Mouse (Mus musculus) heart, embryonic 14.5 days (tissue): Measurements from ENCODE around the gene S100a10. TPM values are rescaled to one million over a fixed set of nuclear protein-coding genes. Genes with fewer than 3 reads are reported as not detected.
A peak's percentile ranks its signal among the peaks of the same experiment; 100 is the strongest.

Experiments used
- ATAC-seq: fragments of 200-750 bp; cut with Nextera tagmentation; 2 replicates; pipeline ENCODE4 v1.8.0; 2017; ENCODE audit warnings: low read depth, moderate TSS enrichment; ENCODE audit not compliant: insufficient number of reproducible peaks, insufficient read depth, low FRiP score
- H3K27ac ChIP-seq, 2 experiments: fragments of 200-500 bp in 1 of 2; fragments of 300-500 bp in 1 of 2; sonication (generic) in 1 of 2; replicated peaks in 1 of 2; 2 replicates each; pipeline ENCODE4 v1.5.1; 2012 to 2014; ENCODE audit warnings: low read depth in 2 of 2, low read length in 2 of 2, control low read depth in 1 of 2, mild to moderate bottlenecking in 1 of 2, mixed read lengths in 1 of 2; ENCODE audit not compliant: control insufficient read depth in 1 of 2, insufficient read depth in 1 of 2
- H3K27me3 ChIP-seq: fragments of 300-500 bp; sonication (generic); 2 replicates; pipeline ENCODE4 v1.6.1; 2014; ENCODE audit warnings: mild to moderate bottlenecking, low read length, control low read depth; ENCODE audit not compliant: control insufficient read depth, insufficient read depth
- H3K36me3 ChIP-seq: fragments of 300-500 bp; sonication (generic); 2 replicates; pipeline ENCODE4 v1.6.1; 2014; ENCODE audit warnings: mild to moderate bottlenecking, control low read depth, low read length, mixed read lengths; ENCODE audit not compliant: control insufficient read depth, insufficient read depth
- H3K4me1 ChIP-seq, 2 experiments: fragments of 200-500 bp in 1 of 2; fragments of 300-500 bp in 1 of 2; sonication (generic) in 1 of 2; 2 replicates each; pipeline ENCODE4 v1.6.1; 2012 to 2014; ENCODE audit warnings: low read length in 2 of 2, control low read depth in 1 of 2, mixed read lengths in 1 of 2; ENCODE audit not compliant: control insufficient read depth in 2 of 2, insufficient read depth in 2 of 2
- H3K4me2 ChIP-seq: fragments of 300-500 bp; sonication (generic); 2 replicates; pipeline ENCODE4 v1.6.1; 2014; ENCODE audit warnings: mild to moderate bottlenecking, low read length
- H3K4me3 ChIP-seq, 2 experiments: fragments of 200-500 bp in 1 of 2; fragments of 300-500 bp in 1 of 2; sonication (generic) in 1 of 2; 2 replicates each; pipeline ENCODE4 v1.5.1; 2012 to 2014; ENCODE audit warnings: low read length in 2 of 2, mild to moderate bottlenecking in 2 of 2, control low read depth in 1 of 2, low read depth in 1 of 2, moderate library complexity in 1 of 2; ENCODE audit not compliant: control insufficient read depth in 1 of 2, insufficient read depth in 1 of 2
- H3K9ac ChIP-seq: fragments of 300-500 bp; sonication (generic); 2 replicates; pipeline ENCODE4 v1.6.1; 2014; ENCODE audit warnings: mild to moderate bottlenecking, low read length
- H3K9me3 ChIP-seq: fragments of 300-500 bp; sonication (generic); 2 replicates; pipeline ENCODE4 v1.6.1; 2016; ENCODE audit warnings: low read length, control low read depth; ENCODE audit not compliant: control insufficient read depth
- WGBS: fragments of 180-500 bp; shearing (Covaris S2); extraction: QIAGEN DNeasy Blood & Tissue Kit; methylation state at CpG from one replicate; pipeline ENCODE4 v1.1.7; 2014; 5-methylcytosine and 5-hydroxymethylcytosine counted together
- polyA plus RNA-seq: library from polyadenylated mRNA; unstranded; fragments of >200 nt; fragmentation: Nextera tagmentation; extraction: Ambion mirVana; gene quantifications from 2 replicates; pipeline ENCODE4 v1.2.1, GENCODE M21; 2014

The S100a10 gene
- polyA plus RNA-seq, 1 experiment from 2014 or later, result 238 TPM

GRCm38 (mm10) chr3:93556599-93556998 lies 1.7 kb downstream of the S100a10 start:
- peaks cover 7 to 30% of the 10 kb centered on the region in 2 experiments; a peak in 3 of 4 replicates for H3K4me1 ChIP-seq
- peak overlapping the region in 1 of 2 experiments; percentile 82; a peak in 2 of 4 replicates for H3K27ac ChIP-seq
- ATAC-seq, result no peak
- H3K27me3 ChIP-seq, result no peaks in the 10 kb centered on the region
- 33% methylated on average over 1 of the region's 1 CpGs for WGBS
- no peaks in the 10 kb centered on the region for H3K9me3 ChIP-seq
- peaks cover 13% of the 10 kb centered on the region for H3K36me3 ChIP-seq
- peak overlapping the region; percentile 90 for H3K4me2 ChIP-seq
- peak overlapping the region; percentile 83 for H3K9ac ChIP-seq
- H3K4me3 ChIP-seq, result peak overlapping the region; percentile 72 to 84; a peak in 3 of 4 replicates

GRCm38 (mm10) chr3:93557471-93557870 lies 2.6 kb downstream of the S100a10 start:
- no peak overlapping the region for H3K9ac ChIP-seq
- peak overlapping the region; percentile 90; the same call in 1 of the 2 replicates for H3K4me2 ChIP-seq
- H3K9me3 ChIP-seq, result no peaks in the 10 kb centered on the region
- H3K4me1 ChIP-seq, result peaks cover 7 to 30% of the 10 kb centered on the region in 2 experiments; a peak in 3 of 4 replicates
- H3K4me3 ChIP-seq, result no peak overlapping the region
- H3K36me3 ChIP-seq, result peaks cover 22% of the 10 kb centered on the region
- 63% methylated on average over 4 of the region's 4 CpGs for WGBS
- no peak for ATAC-seq
- H3K27me3 ChIP-seq, result no peaks in the 10 kb centered on the region
- no peak overlapping the region for H3K27ac ChIP-seq

GRCm38 (mm10) chr3:93559961-93560360 lies 5.1 kb downstream of the S100a10 start:
- no peak overlapping the region for H3K27ac ChIP-seq
- no peaks in the 10 kb centered on the region for H3K27me3 ChIP-seq
- H3K4me1 ChIP-seq, result peaks cover 4 to 24% of the 10 kb centered on the region in 2 experiments; a peak in 3 of 4 replicates
- peaks cover 44% of the 10 kb centered on the region for H3K36me3 ChIP-seq
- H3K4me2 ChIP-seq, result no peak overlapping the region
- no peak for ATAC-seq
- H3K9ac ChIP-seq, result no peak overlapping the region
- H3K4me3 ChIP-seq, result no peak overlapping the region
- 84% methylated on average over 6 of the region's 6 CpGs for WGBS
- H3K9me3 ChIP-seq, result no peaks in the 10 kb centered on the region

GRCm38 (mm10) chr3:93562372-93562771 lies 7.5 kb downstream of the S100a10 start:
- Histone ChIP-seq H3K9ac (no peak overlapping the region), H3K36me3 (peaks cover 45% of the 10 kb centered on the region), H3K27ac (no peak overlapping the region), H3K4me2 (no peak overlapping the region), H3K4me1 (peaks cover 2 to 9% of the 10 kb centered on the region in 2 experiments; a peak in 2 of 4 replicates), H3K9me3 (no peaks in the 10 kb centered on the region), H3K4me3 (no peak overlapping the region), H3K27me3 (no peaks in the 10 kb centered on the region)
- ATAC-seq, result no peak
- 82% methylated on average over 2 of the region's 2 CpGs for WGBS

- Histone ChIP-seq H3K9me3 (no peaks in the 10 kb centered on the region), H3K9ac (no peak overlapping the region)
- WGBS, result 87% methylated on average over 4 of the region's 4 CpGs
Observed at GRCm38 (mm10) chr3:93563216-93563615, 8.3 kb downstream of the S100a10 start.

GRCm38 (mm10) chr3:93566892-93567291 lies 12.0 kb downstream of the S100a10 start:
- Histone ChIP-seq H3K9ac (no peak overlapping the region), H3K27ac (no peak overlapping the region), H3K36me3 (peaks cover 29% of the 10 kb centered on the region), H3K9me3 (no peaks in the 10 kb centered on the region), H3K27me3 (no peaks in the 10 kb centered on the region), H3K4me2 (no peak overlapping the region), H3K4me3 (no peak overlapping the region), H3K4me1 (peaks cover 2 to 4% of the 10 kb centered on the region in 2 experiments; a peak in 1 of 4 replicates)
- ATAC-seq, result no peak
- WGBS, result 72% methylated on average over 3 of the region's 3 CpGs

More at GRCm38 (mm10) chr3:93563216-93563615, 8.3 kb downstream of the S100a10 start:
- no peak overlapping the region for H3K4me3 ChIP-seq
- no peak for ATAC-seq
- no peak overlapping the region for H3K27ac ChIP-seq
- no peak overlapping the region for H3K4me2 ChIP-seq
- H3K27me3 ChIP-seq, result no peaks in the 10 kb centered on the region
- H3K36me3 ChIP-seq, result peaks cover 45% of the 10 kb centered on the region
- peaks cover under 1 to 2% of the 10 kb centered on the region in 2 experiments; a peak in 1 of 4 replicates for H3K4me1 ChIP-seq

GRCm38 (mm10) chr3:93567721-93568120 lies 12.8 kb downstream of the S100a10 start:
- Histone ChIP-seq H3K27ac (peak overlapping the region in 1 of 2 experiments; percentile 64; a peak in 2 of 4 replicates), H3K4me3 (no peak overlapping the region), H3K4me1 (peaks cover 2 to 4% of the 10 kb centered on the region in 2 experiments; a peak in 1 of 4 replicates), H3K9ac (no peak overlapping the region), H3K9me3 (no peaks in the 10 kb centered on the region), H3K4me2 (peak overlapping the region; percentile 16; the same call in 1 of the 2 replicates), H3K36me3 (peaks cover 20% of the 10 kb centered on the region), H3K27me3 (no peaks in the 10 kb centered on the region)
- ATAC-seq, result no peak
- 88% methylated on average over 6 of the region's 6 CpGs for WGBS
